Mouse (Mus musculus) left cerebral cortex, adult 8-10 months (tissue): ENCODE measurements at regions not wholly inside any gene's neighbourhood (a gene's known extent, or its start where the extent isn't known, plus 50 kb on each side); places are given as distances from the start of the nearest gene placed in this dataset.

Source experiments
- DNase-seq, 2 experiments: peaks; one replicate each; pipeline ENCODE4 v3.0.0; 2022; ENCODE audit warnings: low spot score in 2 of 2

GRCm38 (mm10) chr17:80891656-80892055 lies 52.8 kb upstream of the Tmem178 start:
- DNase-seq: no peak

- no peak for DNase-seq
Observed at GRCm38 (mm10) chr17:80889095-80889494, 55.3 kb upstream of the Tmem178 start.

GRCm38 (mm10) chr17:80887749-80888119 lies 56.7 kb upstream of the Tmem178 start:
- no peak for DNase-seq

GRCm38 (mm10) chr17:80887021-80887748 lies 57.2 kb upstream of the Tmem178 start:
- DNase-seq: no peak

- DNase-seq: no peak
Observed at GRCm38 (mm10) chr17:80886211-80886701, 58.2 kb upstream of the Tmem178 start.

- no peak for DNase-seq
Observed at GRCm38 (mm10) chr17:80885706-80886105, 58.7 kb upstream of the Tmem178 start.

- no peak for DNase-seq
Observed at GRCm38 (mm10) chr17:80884886-80885285, 59.5 kb upstream of the Tmem178 start.

GRCm38 (mm10) chr17:80882476-80882875 lies 62.0 kb upstream of the Tmem178 start:
- no peak for DNase-seq

- no peak for DNase-seq
Observed at GRCm38 (mm10) chr17:80880325-80880724, 64.1 kb upstream of the Tmem178 start.

- DNase-seq: no peak
Observed at GRCm38 (mm10) chr17:80875352-80876044, 68.9 kb upstream of the Tmem178 start.

- no peak for DNase-seq
Observed at GRCm38 (mm10) chr17:80870965-80871364, 73.5 kb upstream of the Tmem178 start.

- DNase-seq: no peak
Observed at GRCm38 (mm10) chr17:80862338-80862737, 82.1 kb upstream of the Tmem178 start.

GRCm38 (mm10) chr17:80846996-80847810 lies 97.2 kb upstream of the Tmem178 start:
- DNase-seq: no peak

- DNase-seq: peak in 1 of 2 experiments; percentile 64
Observed at GRCm38 (mm10) chr17:80845349-80845748, 99.1 kb upstream of the Tmem178 start.

- no peak for DNase-seq
Observed at GRCm38 (mm10) chr17:80841903-80842302, 102.5 kb upstream of the Tmem178 start.

GRCm38 (mm10) chr17:80840896-80841295 lies 103.5 kb upstream of the Tmem178 start:
- DNase-seq: no peak

- DNase-seq: no peak
Observed at GRCm38 (mm10) chr17:80840452-80840851, 104.0 kb upstream of the Tmem178 start.

- no peak for DNase-seq
Observed at GRCm38 (mm10) chr17:80834701-80835100, 106.4 kb upstream of the Map4k3 start.

- no peak for DNase-seq
Observed at GRCm38 (mm10) chr17:80834176-80834517, 105.9 kb upstream of the Map4k3 start.

- no peak for DNase-seq
Observed at GRCm38 (mm10) chr17:80833355-80834175, 105.3 kb upstream of the Map4k3 start.

- DNase-seq: no peak
Observed at GRCm38 (mm10) chr17:80831686-80832085, 103.4 kb upstream of the Map4k3 start.
